Mouse (Mus musculus) megakaryocyte, embryonic 14.5 days (primary cell): Measurements from ENCODE around the gene Ralbp1.

Experiments
- FLI1 ChIP-seq: IDR thresholded peaks from 2 replicates; pipeline ENCODE4 v1.6.1; 2012; ENCODE audit warnings: low read length, inconsistent platforms, mixed read lengths
- GATA1 ChIP-seq: IDR thresholded peaks from 3 replicates; pipeline ENCODE4 v1.6.1; 2012; ENCODE audit warnings: mixed read lengths, low read length, inconsistent platforms, borderline replicate concordance

GRCm38 (mm10) chr17:65930960-65931359 is 45.4 kb upstream of the Ralbp1 start:
- TF ChIP-seq GATA1 (no peak), FLI1 (no peak)
